Mouse (Mus musculus): ENCODE measurements around the gene Srgap3. TPM values are rescaled to one million over a fixed set of nuclear protein-coding genes. Genes with fewer than 3 reads are reported as not detected.

Srgap3 gene
- polyA plus RNA-seq, 1 experiment from 2014 or later, result 8.0 TPM

- H3K9me3 ChIP-seq, result no peaks in the 10 kb centered on the region
- WGBS, result 50% methylated on average over 5 of the region's 5 CpGs
- peaks cover 24% of the 10 kb centered on the region for H3K4me1 ChIP-seq
- DNase-seq (ENCODE audit: low spot score), result no peak
- H3K27ac ChIP-seq (replicated peaks), result peak overlapping the region; percentile 44; the same call in 1 of the 2 replicates
- H3K36me3 ChIP-seq (replicated peaks), result no peaks in the 10 kb centered on the region
- no peaks in the 10 kb centered on the region for H3K27me3 ChIP-seq (replicated peaks; ENCODE audit: low read depth, poor library complexity, severe bottlenecking)
- no peak overlapping the region for H3K4me3 ChIP-seq
These were observed 132.5 kb downstream of the Srgap3 start for GRCm38 (mm10) chr6:112814525-112815086.

DNA sequence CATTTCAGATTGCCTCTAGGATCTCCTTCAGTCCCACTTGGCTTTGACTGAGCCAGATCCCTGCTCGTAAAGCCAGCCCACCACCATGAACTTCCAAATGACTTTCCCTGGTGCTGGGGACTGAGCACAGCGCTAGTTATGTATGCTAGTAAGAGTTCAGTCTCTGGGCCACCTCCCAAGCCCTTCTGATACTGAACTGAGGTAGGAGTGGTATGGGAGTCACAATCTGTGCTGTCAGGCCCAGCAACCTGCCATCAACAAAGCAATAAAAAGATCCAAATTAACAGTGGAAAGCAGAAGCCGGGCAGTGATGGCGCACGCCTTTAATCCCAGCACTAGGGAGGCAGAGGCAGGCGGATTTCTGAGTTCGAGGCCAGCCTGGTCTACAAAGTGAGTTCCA lies 134.2 kb downstream of the Srgap3 start:
- H3K4me1 ChIP-seq, result peaks cover 32% of the 10 kb centered on the region
- no peak overlapping the region for H3K27ac ChIP-seq (replicated peaks)

DNA sequence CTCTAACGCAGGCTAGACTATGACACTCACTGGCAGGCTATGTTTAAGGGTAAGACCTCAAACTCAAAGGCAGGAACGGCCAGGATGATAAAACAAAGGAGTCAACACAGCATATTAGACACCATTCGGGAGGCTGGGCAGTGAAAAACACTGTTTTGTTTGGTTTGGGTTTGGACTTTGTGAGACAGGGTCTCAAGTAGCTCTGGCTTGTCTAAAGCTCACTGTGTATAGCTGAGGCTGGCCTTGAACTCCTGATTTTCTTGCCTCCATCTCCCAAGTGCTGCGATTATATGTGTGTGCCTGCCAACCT lies 136.6 kb downstream of the Srgap3 start:
- 75% methylated on average over 4 of the region's 4 CpGs for WGBS
- Histone ChIP-seq H3K4me3 (no peak overlapping the region), H3K27ac (replicated peaks) (peak overlapping the region; percentile 74)

More for the DNA sequence above, 134.2 kb downstream of the Srgap3 start:
- no peak for DNase-seq (ENCODE audit: low spot score)
- no peak overlapping the region for H3K4me3 ChIP-seq
- H3K36me3 ChIP-seq (replicated peaks), result no peaks in the 10 kb centered on the region
- no peaks in the 10 kb centered on the region for H3K27me3 ChIP-seq (replicated peaks; ENCODE audit: low read depth, poor library complexity, severe bottlenecking)
- 93% methylated on average over 7 of the region's 7 CpGs for WGBS
- no peaks in the 10 kb centered on the region for H3K9me3 ChIP-seq

GRCm38 (mm10) chr6:112809658-112810520 lies 137.2 kb downstream of the Srgap3 start:
- 48% methylated on average over 15 of the region's 15 CpGs for WGBS
- Histone ChIP-seq H3K27me3 (replicated peaks; ENCODE audit: low read depth, poor library complexity, severe bottlenecking) (no peaks in the 10 kb centered on the region), H3K27ac (replicated peaks) (peak overlapping the region; percentile 74), H3K36me3 (replicated peaks) (peaks cover 11% of the 10 kb centered on the region), H3K4me1 (peaks cover 29% of the 10 kb centered on the region), H3K9me3 (no peaks in the 10 kb centered on the region), H3K4me3 (no peak overlapping the region)
- DNase-seq (ENCODE audit: low spot score), result peak; percentile 49

More for the DNA sequence above, 136.6 kb downstream of the Srgap3 start:
- Histone ChIP-seq H3K4me1 (peaks cover 32% of the 10 kb centered on the region), H3K27me3 (replicated peaks; ENCODE audit: low read depth, poor library complexity, severe bottlenecking) (no peaks in the 10 kb centered on the region), H3K9me3 (no peaks in the 10 kb centered on the region), H3K36me3 (replicated peaks) (peaks cover 11% of the 10 kb centered on the region)
- no peak for DNase-seq (ENCODE audit: low spot score)

- Histone ChIP-seq H3K4me1 (peaks cover 22% of the 10 kb centered on the region), H3K4me3 (no peak overlapping the region), H3K9me3 (no peaks in the 10 kb centered on the region), H3K27ac (replicated peaks) (peak overlapping the region; percentile 37; the same call in 1 of the 2 replicates), H3K36me3 (replicated peaks) (peaks cover 11% of the 10 kb centered on the region), H3K27me3 (replicated peaks; ENCODE audit: low read depth, poor library complexity, severe bottlenecking) (no peaks in the 10 kb centered on the region)
- no peak for DNase-seq (ENCODE audit: low spot score)
- WGBS, result 89% methylated on average over 9 of the region's 9 CpGs
These were observed 138.3 kb downstream of the Srgap3 start for GRCm38 (mm10) chr6:112808738-112809137.

- WGBS, result 86% methylated on average over 3 of the region's 3 CpGs
- no peak for DNase-seq (ENCODE audit: low spot score)
- Histone ChIP-seq H3K36me3 (replicated peaks) (peaks cover 7% of the 10 kb centered on the region), H3K4me3 (no peak overlapping the region), H3K4me1 (no peaks in the 10 kb centered on the region), H3K27ac (replicated peaks) (no peak overlapping the region), H3K9me3 (no peaks in the 10 kb centered on the region), H3K27me3 (replicated peaks; ENCODE audit: low read depth, poor library complexity, severe bottlenecking) (no peaks in the 10 kb centered on the region)
These were observed 145.1 kb downstream of the Srgap3 start for GRCm38 (mm10) chr6:112801917-112802316.

DNA sequence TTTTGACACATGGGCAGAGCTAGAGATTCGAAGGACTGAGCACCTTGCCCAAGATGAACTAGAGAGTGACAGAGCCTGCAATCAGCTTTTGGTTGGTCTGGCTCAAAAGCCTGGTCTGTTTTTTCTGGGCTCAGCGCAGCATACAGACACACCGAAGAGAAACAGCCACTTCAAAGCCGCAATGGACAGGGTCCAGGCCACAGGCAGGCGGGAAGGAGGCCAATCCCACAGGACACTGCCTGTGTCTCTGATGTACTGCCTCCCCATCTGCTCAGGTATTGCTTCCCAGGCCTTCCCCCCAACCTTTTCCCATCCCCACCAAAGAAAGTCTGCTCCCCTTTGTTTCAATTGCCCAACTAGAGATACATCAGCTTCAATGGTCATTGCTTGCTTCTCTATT lies 148.7 kb downstream of the Srgap3 start:
- H3K36me3 ChIP-seq (replicated peaks), result peaks cover 7% of the 10 kb centered on the region; the same call in 1 of the 2 replicates
- H3K4me3 ChIP-seq, result no peak overlapping the region
- H3K27me3 ChIP-seq (replicated peaks; ENCODE audit: low read depth, poor library complexity, severe bottlenecking), result no peaks in the 10 kb centered on the region
- no peak for DNase-seq (ENCODE audit: low spot score)
- WGBS, result 89% methylated on average over 5 of the region's 5 CpGs
- H3K27ac ChIP-seq (replicated peaks), result no peak overlapping the region
- H3K4me1 ChIP-seq, result no peaks in the 10 kb centered on the region
- no peaks in the 10 kb centered on the region for H3K9me3 ChIP-seq

- no peak overlapping the region for H3K27ac ChIP-seq (replicated peaks)
- H3K4me3 ChIP-seq, result no peak overlapping the region
- peaks cover 12% of the 10 kb centered on the region; the same call in 1 of the 2 replicates for H3K36me3 ChIP-seq (replicated peaks)
- H3K4me1 ChIP-seq, result no peaks in the 10 kb centered on the region
- no peaks in the 10 kb centered on the region for H3K27me3 ChIP-seq (replicated peaks; ENCODE audit: low read depth, poor library complexity, severe bottlenecking)
- DNase-seq (ENCODE audit: low spot score), result no peak
- no peaks in the 10 kb centered on the region for H3K9me3 ChIP-seq
- 91% methylated on average over 2 of the region's 2 CpGs for WGBS
These were observed 150.5 kb downstream of the Srgap3 start for GRCm38 (mm10) chr6:112796607-112797006.

DNA sequence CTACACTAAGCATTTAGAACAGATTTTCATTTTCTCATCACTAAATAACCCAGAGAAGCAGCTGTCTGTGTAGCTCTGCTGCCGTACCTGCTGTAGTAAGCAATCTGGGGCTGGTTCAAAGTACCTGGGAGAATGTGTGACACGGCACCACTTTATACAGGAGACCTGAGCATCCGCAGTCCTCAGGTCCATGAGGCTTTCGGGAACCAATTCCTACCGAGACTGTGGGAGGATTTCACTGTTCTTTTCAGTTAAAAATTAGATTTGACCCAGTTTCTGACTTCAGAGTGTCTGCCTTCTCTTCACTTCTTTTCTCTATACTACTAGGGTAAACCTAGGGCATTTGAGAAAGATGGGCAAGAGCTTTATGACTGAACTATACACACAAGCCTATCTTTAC lies 153.2 kb downstream of the Srgap3 start:
- WGBS, result 90% methylated on average over 5 of the region's 5 CpGs
- H3K36me3 ChIP-seq (replicated peaks), result peaks cover 12% of the 10 kb centered on the region; the same call in 1 of the 2 replicates
- no peak for DNase-seq (ENCODE audit: low spot score)

DNA sequence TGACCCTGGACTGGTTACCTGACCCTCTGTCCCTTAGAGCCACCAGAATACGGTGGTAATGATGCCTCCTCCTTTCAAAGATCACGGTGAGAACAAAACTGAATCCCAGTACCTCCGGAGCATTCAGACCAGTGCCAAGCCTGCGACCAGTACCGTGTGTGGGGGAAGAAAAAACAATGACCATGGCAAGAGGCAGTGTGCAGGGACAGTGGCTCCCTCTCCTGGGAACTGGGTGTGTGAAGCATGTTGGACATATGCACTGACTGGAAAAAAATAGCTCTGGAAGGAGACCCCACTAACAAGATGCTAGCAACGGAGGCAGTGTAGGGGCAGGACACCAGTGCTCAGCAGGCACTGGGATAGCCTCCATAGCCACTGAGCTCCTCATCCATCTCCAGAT lies 157.2 kb downstream of the Srgap3 start:
- Histone ChIP-seq H3K27me3 (replicated peaks; ENCODE audit: low read depth, poor library complexity, severe bottlenecking) (no peaks in the 10 kb centered on the region), H3K4me1 (peaks cover 9% of the 10 kb centered on the region; the same call in 1 of the 2 replicates), H3K27ac (replicated peaks) (no peak overlapping the region), H3K36me3 (replicated peaks) (peaks cover 8% of the 10 kb centered on the region; the same call in 1 of the 2 replicates), H3K4me3 (no peak overlapping the region), H3K9me3 (no peaks in the 10 kb centered on the region; the same call in 1 of the 2 replicates)
- 81% methylated on average over 6 of the region's 6 CpGs for WGBS
- DNase-seq (ENCODE audit: low spot score), result no peak

More for the DNA sequence above, 153.2 kb downstream of the Srgap3 start:
- Histone ChIP-seq H3K4me3 (no peak overlapping the region), H3K27me3 (replicated peaks; ENCODE audit: low read depth, poor library complexity, severe bottlenecking) (no peaks in the 10 kb centered on the region), H3K27ac (replicated peaks) (no peak overlapping the region), H3K9me3 (no peaks in the 10 kb centered on the region), H3K4me1 (peaks cover 4% of the 10 kb centered on the region; the same call in 1 of the 2 replicates)

- Histone ChIP-seq H3K9me3 (no peaks in the 10 kb centered on the region; the same call in 1 of the 2 replicates), H3K27ac (replicated peaks) (no peak overlapping the region), H3K4me1 (peaks cover 9% of the 10 kb centered on the region; the same call in 1 of the 2 replicates), H3K27me3 (replicated peaks; ENCODE audit: low read depth, poor library complexity, severe bottlenecking) (no peaks in the 10 kb centered on the region), H3K4me3 (no peak overlapping the region), H3K36me3 (replicated peaks) (peaks cover 7% of the 10 kb centered on the region; the same call in 1 of the 2 replicates)
- 32% methylated on average over 10 of the region's 10 CpGs for WGBS
- no peak for DNase-seq (ENCODE audit: low spot score)
These were observed 158.4 kb downstream of the Srgap3 start for GRCm38 (mm10) chr6:112788617-112789016.

DNA sequence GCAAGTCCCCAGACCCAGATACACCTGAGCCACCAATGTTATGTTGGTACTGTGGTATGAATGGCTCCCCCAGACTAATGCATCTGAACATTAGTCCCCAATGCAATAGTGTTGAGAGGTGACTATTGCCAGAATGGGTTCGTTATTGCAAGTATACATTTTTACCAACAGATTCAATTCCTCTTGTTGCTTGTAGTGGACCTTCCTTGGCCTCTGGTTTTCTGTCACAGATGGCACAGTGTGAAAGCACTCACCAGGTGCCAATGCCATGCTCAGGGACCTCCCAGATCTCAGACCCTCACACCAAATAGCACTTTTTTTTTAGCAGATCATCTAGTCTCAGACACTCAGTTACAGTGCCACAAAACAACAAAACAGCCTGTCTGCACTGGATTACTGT lies 158.9 kb downstream of the Srgap3 start:
- DNase-seq (ENCODE audit: low spot score), result no peak
- Histone ChIP-seq H3K36me3 (replicated peaks) (peaks cover 4% of the 10 kb centered on the region; the same call in 1 of the 2 replicates), H3K27me3 (replicated peaks; ENCODE audit: low read depth, poor library complexity, severe bottlenecking) (no peaks in the 10 kb centered on the region), H3K9me3 (no peaks in the 10 kb centered on the region; the same call in 1 of the 2 replicates), H3K4me3 (no peak overlapping the region), H3K27ac (replicated peaks) (no peak overlapping the region), H3K4me1 (peaks cover 9% of the 10 kb centered on the region; the same call in 1 of the 2 replicates)
- WGBS, result 88% methylated on average over 1 of the region's 1 CpGs

Measured in embryonic facial prominence, embryonic 10.5 days (tissue).